Mouse (Mus musculus) neural tube, embryonic 13.5 days (tissue): ENCODE data around the gene Foxk1. TPM values are rescaled to one million over a fixed set of nuclear protein-coding genes. Genes with fewer than 3 reads are reported as not detected.

Experiments
- ATAC-seq: fragments of 200-750 bp; cut with Nextera tagmentation; 2 replicates; pipeline ENCODE4 v1.8.0; 2017; ENCODE audit warnings: low read depth, mild to moderate bottlenecking, moderate TSS enrichment, moderate library complexity
- H3K27ac ChIP-seq: fragments of 300-500 bp; sonication (generic); replicated peaks from 2 replicates; pipeline ENCODE4 v1.5.1; 2015; ENCODE audit warnings: moderate library complexity, mild to moderate bottlenecking, inconsistent platforms
- H3K27me3 ChIP-seq: fragments of 300-500 bp; sonication (generic); 2 replicates; pipeline ENCODE4 v1.6.1; 2015; ENCODE audit warnings: mild to moderate bottlenecking, inconsistent platforms
- H3K36me3 ChIP-seq: fragments of 300-500 bp; sonication (generic); 2 replicates; pipeline ENCODE4 v1.6.1; 2015; ENCODE audit warnings: mild to moderate bottlenecking, inconsistent platforms
- H3K4me1 ChIP-seq: fragments of 300-500 bp; sonication (generic); replicated peaks from 2 replicates; pipeline ENCODE4 v1.6.1; 2015; ENCODE audit warnings: inconsistent platforms
- H3K4me2 ChIP-seq: fragments of 300-500 bp; sonication (generic); 2 replicates; pipeline ENCODE4 v1.6.1; 2015; ENCODE audit warnings: inconsistent platforms, mild to moderate bottlenecking, moderate library complexity
- H3K4me3 ChIP-seq: fragments of 300-500 bp; sonication (generic); 2 replicates; pipeline ENCODE4 v1.5.1; 2015; ENCODE audit warnings: mild to moderate bottlenecking, inconsistent platforms
- H3K9ac ChIP-seq: fragments of 300-500 bp; sonication (generic); 2 replicates; pipeline ENCODE4 v1.6.1; 2015; ENCODE audit warnings: moderate library complexity, mild to moderate bottlenecking, inconsistent platforms
- H3K9me3 ChIP-seq: fragments of 300-500 bp; sonication (generic); 2 replicates; pipeline ENCODE4 v1.6.1; 2016; ENCODE audit warnings: inconsistent platforms
- WGBS: fragments of 180-500 bp; shearing (Covaris S2); methylation state at CpG from one replicate; pipeline ENCODE4 v1.1.7; 2015; 5-methylcytosine and 5-hydroxymethylcytosine counted together
- polyA plus RNA-seq: library from polyadenylated mRNA; unstranded; fragments of >200 nt; fragmentation: Nextera tagmentation; extraction: Ambion mirVana; gene quantifications from 2 replicates; pipeline ENCODE4 v1.2.1, GENCODE M21; 2015

Gene Foxk1
- polyA plus RNA-seq, 1 experiment from 2014 or later = 7.2 TPM

GRCm38 (mm10) chr5:142440451-142441147 lies 39.3 kb downstream of the Foxk1 start:
- Histone ChIP-seq H3K27me3 (no peaks in the 10 kb centered on the region), H3K4me1 (peaks cover 70% of the 10 kb centered on the region), H3K27ac (peak overlapping the region; percentile 87), H3K4me2 (peak overlapping the region; percentile 49), H3K9ac (peak overlapping the region; percentile 27), H3K9me3 (no peaks in the 10 kb centered on the region), H3K36me3 (peaks cover 21% of the 10 kb centered on the region), H3K4me3 (peak overlapping the region; percentile 20)
- peak; percentile 90 for ATAC-seq
- under 1% methylated on average over 18 of the region's 19 CpGs for WGBS

GRCm38 (mm10) chr5:142441332-142442044 lies 40.2 kb downstream of the Foxk1 start:
- Histone ChIP-seq H3K4me1 (peaks cover 75% of the 10 kb centered on the region), H3K9me3 (no peaks in the 10 kb centered on the region), H3K4me3 (peak overlapping the region; percentile 20; the same call in 1 of the 2 replicates), H3K4me2 (peak overlapping the region; percentile 49), H3K27me3 (no peaks in the 10 kb centered on the region), H3K9ac (peak overlapping the region; percentile 27), H3K27ac (peak overlapping the region; percentile 87), H3K36me3 (peaks cover 12% of the 10 kb centered on the region)
- 0 out of 2 replicates have a peak, but pooled peaks have one; percentile 2 for ATAC-seq
- 56% methylated on average over 22 of the region's 22 CpGs for WGBS

GRCm38 (mm10) chr5:142442045-142442440 lies 40.7 kb downstream of the Foxk1 start:
- no peak for ATAC-seq

GRCm38 (mm10) chr5:142443514-142443913 lies 42.2 kb downstream of the Foxk1 start:
- H3K4me2 ChIP-seq = no peak overlapping the region
- 0 out of 2 replicates have a peak overlapping the region, but pooled peaks have one; percentile 41 for H3K9ac ChIP-seq
- H3K27ac ChIP-seq = no peak overlapping the region; the same call in 1 of the 2 replicates
- H3K4me1 ChIP-seq = peaks cover 87% of the 10 kb centered on the region
- H3K36me3 ChIP-seq = peaks cover 3% of the 10 kb centered on the region; the same call in 1 of the 2 replicates
- 47% methylated on average over 15 of the region's 15 CpGs for WGBS
- no peak overlapping the region for H3K4me3 ChIP-seq
- H3K27me3 ChIP-seq = no peaks in the 10 kb centered on the region
- no peak for ATAC-seq
- H3K9me3 ChIP-seq = no peaks in the 10 kb centered on the region

More at GRCm38 (mm10) chr5:142442045-142442440, 40.7 kb downstream of the Foxk1 start:
- peak overlapping the region; percentile 87; the same call in 1 of the 2 replicates for H3K27ac ChIP-seq
- H3K36me3 ChIP-seq = peaks cover 8% of the 10 kb centered on the region; the same call in 1 of the 2 replicates
- H3K9ac ChIP-seq = peak overlapping the region; percentile 18; the same call in 1 of the 2 replicates
- H3K9me3 ChIP-seq = no peaks in the 10 kb centered on the region
- H3K4me3 ChIP-seq = no peak overlapping the region
- H3K27me3 ChIP-seq = no peaks in the 10 kb centered on the region
- H3K4me2 ChIP-seq = no peak overlapping the region
- WGBS = 85% methylated on average over 7 of the region's 7 CpGs
- peaks cover 76% of the 10 kb centered on the region for H3K4me1 ChIP-seq

GRCm38 (mm10) chr5:142443994-142444393 lies 42.7 kb downstream of the Foxk1 start:
- Histone ChIP-seq H3K4me3 (no peak overlapping the region), H3K4me1 (peaks cover 83% of the 10 kb centered on the region), H3K9me3 (no peaks in the 10 kb centered on the region), H3K9ac (no peak overlapping the region), H3K36me3 (peaks cover 2% of the 10 kb centered on the region; the same call in 1 of the 2 replicates), H3K27me3 (no peaks in the 10 kb centered on the region), H3K4me2 (no peak overlapping the region), H3K27ac (no peak overlapping the region; the same call in 1 of the 2 replicates)
- ATAC-seq = no peak
- WGBS = 74% methylated on average over 14 of the region's 14 CpGs

- ATAC-seq = no peak
- Histone ChIP-seq H3K4me3 (no peak overlapping the region), H3K27me3 (no peaks in the 10 kb centered on the region), H3K9ac (peak overlapping the region; percentile 31; the same call in 1 of the 2 replicates), H3K27ac (0 out of 2 replicates have a peak overlapping the region, but pooled peaks have one; percentile 34), H3K4me1 (peaks cover 73% of the 10 kb centered on the region), H3K4me2 (no peak overlapping the region), H3K9me3 (no peaks in the 10 kb centered on the region), H3K36me3 (peaks cover 7% of the 10 kb centered on the region)
- WGBS = 71% methylated on average over 11 of the region's 11 CpGs
These were observed 43.7 kb downstream of the Foxk1 start for GRCm38 (mm10) chr5:142444791-142445531.

GRCm38 (mm10) chr5:142445709-142446108 lies 44.4 kb downstream of the Foxk1 start:
- WGBS = 51% methylated on average over 8 of the region's 8 CpGs
- no peak overlapping the region for H3K4me2 ChIP-seq
- peak overlapping the region; percentile 34 for H3K27ac ChIP-seq
- no peaks in the 10 kb centered on the region for H3K27me3 ChIP-seq
- ATAC-seq = no peak
- H3K9me3 ChIP-seq = no peaks in the 10 kb centered on the region
- H3K9ac ChIP-seq = peak overlapping the region; percentile 6; the same call in 1 of the 2 replicates
- H3K36me3 ChIP-seq = peaks cover 14% of the 10 kb centered on the region
- H3K4me3 ChIP-seq = no peak overlapping the region
- peaks cover 66% of the 10 kb centered on the region for H3K4me1 ChIP-seq

- Histone ChIP-seq H3K4me1 (peaks cover 42% of the 10 kb centered on the region), H3K9me3 (no peaks in the 10 kb centered on the region), H3K4me3 (no peak overlapping the region), H3K27ac (peak overlapping the region; percentile 59), H3K9ac (0 out of 2 replicates have a peak overlapping the region, but pooled peaks have one; percentile 12), H3K36me3 (peaks cover 30% of the 10 kb centered on the region), H3K27me3 (no peaks in the 10 kb centered on the region), H3K4me2 (0 out of 2 replicates have a peak overlapping the region, but pooled peaks have one; percentile 14)
- peak; percentile 73 for ATAC-seq
- 5% methylated on average over 9 of the region's 9 CpGs for WGBS
These were observed 46.8 kb downstream of the Foxk1 start for GRCm38 (mm10) chr5:142448076-142448475.

- H3K36me3 ChIP-seq = peaks cover 35% of the 10 kb centered on the region
- ATAC-seq = no peak
- H3K4me2 ChIP-seq = no peak overlapping the region
- no peaks in the 10 kb centered on the region for H3K9me3 ChIP-seq
- no peak overlapping the region for H3K9ac ChIP-seq
- peaks cover 37% of the 10 kb centered on the region for H3K4me1 ChIP-seq
- H3K4me3 ChIP-seq = no peak overlapping the region
- no peaks in the 10 kb centered on the region for H3K27me3 ChIP-seq
- no peak overlapping the region for H3K27ac ChIP-seq
- WGBS = 64% methylated on average over 12 of the region's 12 CpGs
These were observed 47.3 kb downstream of the Foxk1 start for GRCm38 (mm10) chr5:142448623-142449022.

- no peak overlapping the region for H3K27ac ChIP-seq
These were observed 49.5 kb downstream of the Foxk1 start for GRCm38 (mm10) chr5:142450846-142451245.

GRCm38 (mm10) chr5:142451759-142452158 lies 50.5 kb downstream of the Foxk1 start:
- no peaks in the 10 kb centered on the region for H3K9me3 ChIP-seq
- H3K36me3 ChIP-seq = peaks cover 65% of the 10 kb centered on the region

More at GRCm38 (mm10) chr5:142450846-142451245, 49.5 kb downstream of the Foxk1 start:
- no peak overlapping the region for H3K4me2 ChIP-seq
- no peak for ATAC-seq
- H3K36me3 ChIP-seq = peaks cover 56% of the 10 kb centered on the region
- no peaks in the 10 kb centered on the region for H3K27me3 ChIP-seq
- no peak overlapping the region for H3K4me3 ChIP-seq
- H3K9ac ChIP-seq = no peak overlapping the region
- H3K4me1 ChIP-seq = peaks cover 18% of the 10 kb centered on the region
- H3K9me3 ChIP-seq = no peaks in the 10 kb centered on the region
- 89% methylated on average over 9 of the region's 9 CpGs for WGBS

More at GRCm38 (mm10) chr5:142451759-142452158, 50.5 kb downstream of the Foxk1 start:
- H3K4me1 ChIP-seq = peaks cover 16% of the 10 kb centered on the region
- no peak overlapping the region for H3K27ac ChIP-seq
- no peaks in the 10 kb centered on the region for H3K27me3 ChIP-seq
- 10% methylated on average over 1 of the region's 1 CpGs for WGBS
- H3K4me2 ChIP-seq = no peak overlapping the region
- no peak overlapping the region for H3K9ac ChIP-seq
- no peak overlapping the region for H3K4me3 ChIP-seq
- ATAC-seq = no peak
